Mouse (Mus musculus) spleen, adult 2 months (tissue): Measurements from ENCODE around the gene Galnt2. TPM values are rescaled to one million over a fixed set of nuclear protein-coding genes. Genes with fewer than 3 reads are reported as not detected.

Source experiments
- DNase-seq, 2 experiments: peaks; one replicate each; pipeline versions ENCODE4 v3.0.0 to v3.0.0-alpha.2; 2012 to 2021; ENCODE audit warnings: low spot score in 2 of 2, low read depth in 1 of 2
- H3K27ac ChIP-seq: fragments of 200-500 bp; 2 replicates; pipeline ENCODE4 v1.5.1; 2012; ENCODE audit warnings: low read length, inconsistent platforms; ENCODE audit not compliant: insufficient read depth
- H3K27me3 ChIP-seq: fragments of 200-500 bp; 2 replicates; pipeline ENCODE4 v1.6.1; 2012; ENCODE audit warnings: mild to moderate bottlenecking, moderate library complexity, low read length, inconsistent platforms; ENCODE audit not compliant: control insufficient read depth, insufficient read depth
- H3K36me3 ChIP-seq: fragments of 200-500 bp; 2 replicates; pipeline ENCODE4 v1.6.1; 2012; ENCODE audit warnings: mild to moderate bottlenecking, low read length, inconsistent platforms; ENCODE audit not compliant: control insufficient read depth, insufficient read depth
- H3K4me1 ChIP-seq: fragments of 200-500 bp; 2 replicates; pipeline ENCODE4 v1.6.1; 2011; ENCODE audit warnings: inconsistent platforms; ENCODE audit not compliant: control insufficient read depth, insufficient read depth, insufficient read length
- H3K4me3 ChIP-seq: fragments of 200-500 bp; 2 replicates; pipeline ENCODE4 v1.5.1; 2011; ENCODE audit warnings: mild to moderate bottlenecking, inconsistent platforms; ENCODE audit not compliant: insufficient read depth, insufficient read length; ENCODE audit errors: extremely low read depth
- CTCF ChIP-seq: fragments of 200-500 bp; IDR thresholded peaks from 2 replicates; pipeline ENCODE4 v1.5.1; 2011; ENCODE audit warnings: mild to moderate bottlenecking, inconsistent platforms; ENCODE audit not compliant: insufficient read depth, insufficient read length, insufficient replicate concordance; ENCODE audit errors: extremely low read depth
- POLR2A ChIP-seq: fragments of 200-500 bp; IDR thresholded peaks from 2 replicates; pipeline ENCODE4 v1.6.1; 2011; ENCODE audit warnings: low read depth, low read length, inconsistent platforms
- WGBS: fragments of 180-500 bp; shearing (Covaris S2); methylation state at CpG from one replicate; pipeline ENCODE4 v1.1.7; 2018; 5-methylcytosine and 5-hydroxymethylcytosine counted together
- polyA plus RNA-seq: library from polyadenylated mRNA; depleted of rRNA; stranded (reverse); fragments of >200 nt; gene quantifications from 2 replicates; pipeline ENCODE4 v1.2.3, GENCODE M21; 2012

Galnt2 gene
- polyA plus RNA-seq, 1 experiment = 9.4 TPM

DNA sequence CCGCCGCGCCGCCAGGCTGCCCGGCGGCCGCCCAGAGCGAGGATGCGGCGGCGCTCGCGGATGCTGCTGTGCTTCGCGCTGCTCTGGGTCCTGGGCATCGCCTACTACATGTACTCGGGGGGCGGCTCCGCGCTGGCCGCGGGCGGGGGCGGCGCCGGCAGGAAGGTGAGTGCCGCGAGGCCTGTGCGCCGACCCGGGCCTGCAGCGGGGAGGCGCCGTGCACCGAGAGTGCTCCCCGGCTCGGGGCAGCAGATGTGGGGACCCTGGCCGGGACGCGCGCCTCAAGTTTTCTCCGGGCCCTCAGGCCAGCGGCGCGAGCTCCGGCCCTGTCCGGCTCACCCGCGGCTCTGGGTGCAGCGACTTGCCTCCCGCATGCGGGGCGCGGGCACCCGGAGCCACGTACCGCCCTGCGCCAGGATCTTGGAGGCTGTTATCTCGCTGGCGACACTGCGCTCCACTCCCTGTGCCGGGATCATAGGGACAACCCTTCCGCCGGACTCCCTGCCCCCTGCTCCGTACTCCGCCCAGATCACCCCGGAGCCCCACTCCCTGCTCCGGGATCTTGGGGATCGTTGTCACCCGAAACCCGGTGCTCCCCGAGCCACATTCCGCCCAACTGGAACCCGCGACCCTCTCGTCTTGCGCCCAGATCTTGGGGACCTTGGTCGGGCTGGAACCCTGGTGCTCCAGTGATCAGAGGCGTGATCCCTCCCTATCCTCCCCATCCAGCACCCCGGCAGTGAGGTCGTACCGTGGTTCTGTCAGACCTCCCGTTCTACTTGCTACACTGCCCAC, 491 bp downstream of the Galnt2 start:
- no peaks in the 10 kb centered on the region for H3K36me3 ChIP-seq
- 3% methylated on average over 81 of the region's 83 CpGs for WGBS
- no peaks in the 10 kb centered on the region for H3K27me3 ChIP-seq
- peaks cover 2% of the 10 kb centered on the region; the same call in 1 of the 2 replicates for H3K4me1 ChIP-seq
- peak; percentile 15 to 62 for DNase-seq
- peak overlapping the region; percentile 39 for H3K27ac ChIP-seq
- H3K4me3 ChIP-seq = peak overlapping the region; percentile 63
- TF ChIP-seq POLR2A (no peak), CTCF (no peak)

DNA sequence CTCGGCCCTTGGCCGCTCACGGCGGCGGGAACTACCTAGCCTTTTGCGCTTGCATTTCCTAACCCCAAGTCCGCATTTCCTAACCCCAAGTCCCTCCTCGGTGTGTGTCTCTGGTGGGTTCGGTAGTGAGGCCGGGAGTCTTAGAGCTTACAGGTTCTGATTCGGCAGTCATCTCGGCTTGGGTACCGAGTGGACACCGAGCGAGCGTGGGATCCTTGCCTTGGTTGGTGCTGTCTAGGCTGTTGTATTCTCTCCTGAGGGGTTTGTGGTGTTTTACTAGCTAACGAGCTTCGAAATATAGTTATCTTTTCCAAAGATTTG, 1.0 kb downstream of the Galnt2 start:
- TF ChIP-seq POLR2A (no peak), CTCF (no peak)
- no peaks in the 10 kb centered on the region for H3K27me3 ChIP-seq
- WGBS = 6% methylated on average over 18 of the region's 18 CpGs
- H3K36me3 ChIP-seq = no peaks in the 10 kb centered on the region
- H3K4me1 ChIP-seq = peaks cover 2% of the 10 kb centered on the region; the same call in 1 of the 2 replicates
- H3K4me3 ChIP-seq = peak overlapping the region; percentile 63
- DNase-seq = no peak
- no peak overlapping the region for H3K27ac ChIP-seq

DNA sequence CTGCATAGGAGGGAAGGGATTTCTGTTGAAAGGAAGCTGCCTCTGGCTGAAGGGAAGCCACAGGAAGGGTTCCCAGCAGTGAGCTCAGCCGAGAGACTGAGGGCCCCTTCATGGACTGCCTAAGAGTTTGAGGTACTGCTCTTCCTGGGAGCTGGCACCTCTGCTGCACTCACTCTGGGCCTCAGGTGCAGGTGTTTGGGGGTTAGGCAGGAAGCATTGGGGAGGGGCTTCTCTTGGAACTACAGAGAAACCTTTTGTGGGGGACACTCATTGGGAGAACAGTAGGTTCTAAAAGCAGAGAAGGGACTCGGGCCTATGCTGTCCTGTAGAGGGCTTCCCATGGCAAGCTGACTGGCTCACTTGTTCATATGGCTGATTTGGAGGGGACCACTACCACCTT, 3.3 kb downstream of the Galnt2 start:
- 44% methylated on average over 2 of the region's 2 CpGs for WGBS
- Histone ChIP-seq H3K27ac (no peak overlapping the region), H3K4me3 (no peak overlapping the region), H3K36me3 (no peaks in the 10 kb centered on the region), H3K4me1 (peaks cover 2% of the 10 kb centered on the region; the same call in 1 of the 2 replicates), H3K27me3 (no peaks in the 10 kb centered on the region)
- DNase-seq = no peak
- TF ChIP-seq CTCF (no peak), POLR2A (no peak)

DNA sequence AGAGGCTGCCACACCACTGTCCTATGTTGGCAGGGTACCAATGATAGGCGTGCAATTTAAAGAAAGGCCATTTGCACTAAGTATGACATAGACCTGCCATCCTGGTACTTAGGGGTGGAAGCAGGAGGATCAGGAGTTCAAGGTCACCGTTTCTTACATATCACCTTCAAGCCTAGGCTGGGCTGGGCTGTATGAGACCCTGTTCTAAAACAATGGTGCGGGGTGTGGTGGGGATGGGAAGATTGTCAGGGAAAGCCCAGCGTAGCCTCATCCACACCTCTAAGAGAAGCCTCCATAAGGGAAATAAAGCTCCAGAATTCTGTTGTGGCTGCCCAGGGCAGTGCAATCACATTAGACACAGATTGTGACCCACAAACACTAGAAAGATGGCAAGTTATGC, 4.3 kb downstream of the Galnt2 start:
- Histone ChIP-seq H3K36me3 (no peaks in the 10 kb centered on the region), H3K27ac (no peak overlapping the region), H3K4me1 (no peaks in the 10 kb centered on the region; the same call in 1 of the 2 replicates), H3K4me3 (no peak overlapping the region), H3K27me3 (no peaks in the 10 kb centered on the region)
- DNase-seq = no peak
- TF ChIP-seq CTCF (no peak), POLR2A (no peak)
- WGBS = 92% methylated on average over 4 of the region's 4 CpGs

DNA sequence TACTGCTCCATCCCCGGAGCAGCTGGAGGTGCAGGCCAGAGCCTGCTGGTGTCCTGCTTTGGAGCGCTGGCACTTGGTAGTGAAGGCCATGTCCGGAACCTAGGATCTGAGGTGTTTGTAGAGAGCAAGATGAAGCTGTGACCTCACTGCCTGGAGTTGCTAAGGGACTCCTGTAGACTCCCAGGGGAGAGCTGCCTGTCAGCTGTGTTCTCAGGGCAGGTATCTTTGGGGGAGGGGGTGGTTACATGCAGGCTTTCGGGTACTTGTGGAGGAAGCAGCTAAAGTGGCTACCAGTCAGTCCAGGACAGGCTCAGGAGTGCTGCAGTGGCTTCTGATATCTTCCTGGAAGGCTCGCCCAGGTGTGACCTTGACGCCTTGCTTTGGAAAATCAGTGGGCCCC, 8.2 kb downstream of the Galnt2 start:
- Histone ChIP-seq H3K27ac (no peak overlapping the region), H3K27me3 (no peaks in the 10 kb centered on the region), H3K36me3 (no peaks in the 10 kb centered on the region), H3K4me1 (peaks cover 4% of the 10 kb centered on the region; the same call in 1 of the 2 replicates), H3K4me3 (no peak overlapping the region)
- DNase-seq = no peak
- WGBS = 83% methylated on average over 6 of the region's 6 CpGs
- TF ChIP-seq CTCF (no peak), POLR2A (no peak)

DNA sequence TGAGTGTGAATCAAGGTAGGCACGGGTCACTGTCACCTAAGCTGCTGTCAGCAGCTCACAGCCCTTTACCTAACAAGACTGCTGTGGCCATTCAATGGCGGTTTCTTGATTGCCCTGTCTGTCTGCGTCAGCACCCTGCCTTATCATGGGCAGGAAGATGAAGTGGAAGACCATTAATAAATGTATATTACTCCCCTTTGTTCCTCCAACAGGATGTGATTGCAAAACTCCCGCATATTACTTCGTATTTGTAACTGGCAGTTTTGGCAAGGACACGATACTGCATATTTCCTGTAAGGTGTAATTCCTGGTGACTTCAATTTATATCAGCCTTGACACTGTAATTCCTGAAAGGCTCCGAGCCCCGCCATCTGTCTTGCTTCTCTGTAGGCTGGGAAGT, 9.7 kb downstream of the Galnt2 start:
- DNase-seq = no peak
- peaks cover 4% of the 10 kb centered on the region; the same call in 1 of the 2 replicates for H3K4me1 ChIP-seq
- WGBS = 79% methylated on average over 8 of the region's 8 CpGs

DNA sequence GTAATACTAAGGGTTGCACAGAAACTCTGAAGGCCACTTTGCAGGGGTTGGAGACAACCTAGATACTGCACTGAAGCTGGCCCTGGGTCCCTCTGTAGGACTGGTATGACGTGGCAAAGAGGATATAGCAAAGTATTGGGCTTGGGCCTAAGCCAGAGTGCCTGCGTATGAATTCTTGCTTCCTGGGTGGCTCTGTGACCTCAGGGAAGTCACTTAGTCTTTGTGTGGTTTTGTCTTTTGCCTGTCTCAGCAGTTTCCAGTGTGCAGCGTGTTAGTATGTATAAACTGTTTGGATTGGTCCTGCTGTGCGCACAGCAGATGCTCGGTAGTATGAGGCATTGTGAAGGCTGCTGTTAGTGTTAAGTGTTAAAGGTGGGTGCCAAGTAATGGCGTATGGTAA, 11.0 kb downstream of the Galnt2 start:
- H3K4me3 ChIP-seq = no peak overlapping the region

More for the DNA sequence above, 9.7 kb downstream of the Galnt2 start:
- no peaks in the 10 kb centered on the region for H3K27me3 ChIP-seq
- TF ChIP-seq POLR2A = no peak
- no peak for TF ChIP-seq CTCF
- no peak overlapping the region for H3K4me3 ChIP-seq
- no peaks in the 10 kb centered on the region for H3K36me3 ChIP-seq
- H3K27ac ChIP-seq = no peak overlapping the region

More for the DNA sequence above, 11.0 kb downstream of the Galnt2 start:
- TF ChIP-seq CTCF (no peak), POLR2A (no peak)
- peak in 1 of 2 experiments; percentile 31 for DNase-seq
- Histone ChIP-seq H3K27me3 (no peaks in the 10 kb centered on the region), H3K27ac (no peak overlapping the region), H3K36me3 (no peaks in the 10 kb centered on the region), H3K4me1 (peaks cover 4% of the 10 kb centered on the region; the same call in 1 of the 2 replicates)
- 64% methylated on average over 6 of the region's 6 CpGs for WGBS
